Mouse (Mus musculus) frontal cortex, postnatal 14 days (tissue): Measurements from ENCODE around the gene Ltbp4.

Source experiments
- DNase-seq, 2 experiments: peaks; one replicate each; pipeline ENCODE4 v3.0.0; 2022; ENCODE audit warnings: low spot score in 2 of 2

The Ltbp4 gene

DNA sequence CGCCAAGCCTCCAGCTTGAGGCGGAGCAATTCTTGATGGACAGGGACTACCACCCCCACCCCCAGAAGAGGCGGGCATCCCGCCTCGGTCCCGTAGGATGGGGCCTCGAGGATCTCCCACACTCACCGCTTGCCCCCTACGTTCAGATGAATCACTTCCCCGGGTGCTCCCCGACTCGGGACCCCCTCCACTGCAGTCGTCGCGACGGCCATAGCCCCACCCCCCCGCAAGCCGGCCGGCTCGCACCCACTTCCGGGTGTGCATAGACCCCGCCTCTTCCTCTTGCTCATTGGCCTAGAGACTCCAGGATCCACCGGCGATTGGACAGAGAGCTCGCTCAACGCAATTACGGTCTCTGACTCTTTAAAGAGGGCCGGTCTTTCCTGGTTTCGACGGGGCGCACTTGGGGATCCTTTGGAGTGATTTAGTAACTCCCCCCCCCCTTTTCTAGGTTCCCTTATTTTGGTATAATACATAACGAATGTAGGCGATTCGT lies 18.3 kb upstream of the Ltbp4 start, which contains the start of gene Shkbp1:
TSS of gene Shkbp1 (minus strand) at position 275 of the 496 bp plus-strand sequence.
- peak; percentile 74 to 80 for DNase-seq

DNA sequence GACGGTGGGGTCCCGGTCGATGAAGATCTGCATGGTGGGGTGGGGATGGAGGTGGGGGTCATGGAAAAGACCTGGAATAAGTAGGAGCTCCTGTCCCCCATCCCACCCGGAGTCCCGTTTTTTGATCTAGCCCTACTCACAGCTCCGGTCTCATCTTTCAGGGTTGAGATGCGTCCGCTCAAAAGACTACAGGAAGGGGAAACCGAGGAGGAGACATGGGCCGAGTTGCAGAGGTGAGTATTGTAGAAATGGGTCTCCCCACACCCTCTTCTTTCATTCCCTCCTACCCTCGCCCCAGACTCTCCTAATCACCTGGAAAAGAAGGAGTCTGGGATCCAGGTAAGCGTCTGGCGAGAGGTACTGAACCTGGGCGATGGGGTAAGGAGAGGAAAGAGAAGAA lies 17.8 kb upstream of the Ltbp4 start:
- peak in 1 of 2 experiments; percentile 7 for DNase-seq

DNA sequence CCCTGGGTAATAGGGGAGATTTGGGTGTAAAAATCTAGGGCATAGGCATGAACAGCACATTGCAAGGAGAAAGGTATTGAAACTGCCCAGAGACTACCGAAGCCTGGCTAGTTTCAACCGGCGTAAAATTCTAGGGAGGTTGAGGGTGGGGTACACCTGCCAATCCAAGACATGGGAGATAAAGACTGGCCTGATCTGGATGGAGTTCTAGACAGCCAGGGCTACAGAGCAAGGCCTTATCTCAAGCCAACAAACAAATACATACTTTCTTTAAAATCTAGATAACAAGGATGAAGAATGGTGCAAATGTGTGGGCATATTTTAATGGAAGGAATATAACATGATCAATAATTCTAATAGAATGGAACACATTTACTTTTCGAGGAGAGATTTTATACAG lies 17.3 kb upstream of the Ltbp4 start:
- DNase-seq, result no peak

- DNase-seq, result no peak
Observed at GRCm38 (mm10) chr7:27354144-27354543, 16.7 kb upstream of the Ltbp4 start.

DNA sequence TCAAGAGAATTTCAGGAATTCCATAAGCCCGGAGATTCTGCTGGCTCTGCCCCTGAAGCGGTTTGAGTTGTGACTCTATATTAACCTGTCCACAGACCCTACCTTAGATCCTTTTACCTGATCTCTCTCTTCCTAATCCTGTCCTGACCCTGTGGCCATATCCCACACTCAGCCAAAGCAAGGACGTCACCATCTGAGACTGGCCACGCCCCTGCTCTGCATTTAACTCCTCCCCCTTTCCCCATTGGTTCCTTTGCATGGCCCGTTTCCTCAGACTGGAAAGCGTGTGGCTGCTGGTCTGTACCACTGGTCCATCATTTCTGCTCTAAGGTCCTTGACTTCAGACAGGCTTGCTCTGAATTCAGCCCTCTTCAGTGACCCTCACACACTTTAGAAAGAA lies 8.0 kb upstream of the Ltbp4 start:
- no peak for DNase-seq

DNA sequence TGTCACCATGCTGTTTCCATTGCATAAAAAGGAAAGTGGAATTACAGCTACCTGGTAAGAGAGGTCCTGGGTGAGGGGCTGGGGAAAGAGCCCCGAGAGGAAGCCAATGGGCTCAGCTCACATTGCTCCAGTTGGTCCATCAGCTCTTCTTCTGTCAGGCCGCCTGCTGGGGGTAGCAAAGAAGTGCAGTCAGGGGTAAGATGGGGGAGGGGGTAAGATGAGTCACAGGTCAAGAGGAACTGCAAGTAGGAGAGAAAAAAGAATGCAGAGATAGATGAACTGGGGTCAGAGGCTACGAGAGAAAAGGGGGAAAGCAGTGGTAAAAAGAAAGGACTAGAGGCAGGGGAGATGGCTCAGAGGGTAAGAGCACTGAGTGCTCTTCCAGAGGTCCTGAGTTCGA lies 5.1 kb upstream of the Ltbp4 start:
- no peak for DNase-seq

DNA sequence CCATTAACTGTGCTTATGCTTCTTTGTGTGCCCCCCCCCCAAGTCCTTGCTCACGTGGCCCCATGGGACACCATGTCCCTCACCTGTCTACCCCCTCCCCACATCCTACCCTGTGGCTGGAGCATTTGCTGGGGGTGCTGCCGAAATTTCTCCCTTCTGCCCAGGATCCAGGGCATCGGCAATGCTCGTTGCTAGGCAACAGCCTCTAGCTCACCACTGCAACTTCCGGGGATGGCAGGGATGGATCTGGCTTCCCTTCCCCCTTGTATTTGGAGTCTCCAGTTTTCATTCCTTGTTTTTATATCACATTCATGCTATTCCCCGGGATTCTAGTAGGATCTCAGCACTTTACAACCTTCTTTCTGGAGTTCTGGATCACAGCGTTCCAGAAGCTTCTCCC lies 2.0 kb upstream of the Ltbp4 start:
- DNase-seq, result peak in 1 of 2 experiments; percentile 44

DNA sequence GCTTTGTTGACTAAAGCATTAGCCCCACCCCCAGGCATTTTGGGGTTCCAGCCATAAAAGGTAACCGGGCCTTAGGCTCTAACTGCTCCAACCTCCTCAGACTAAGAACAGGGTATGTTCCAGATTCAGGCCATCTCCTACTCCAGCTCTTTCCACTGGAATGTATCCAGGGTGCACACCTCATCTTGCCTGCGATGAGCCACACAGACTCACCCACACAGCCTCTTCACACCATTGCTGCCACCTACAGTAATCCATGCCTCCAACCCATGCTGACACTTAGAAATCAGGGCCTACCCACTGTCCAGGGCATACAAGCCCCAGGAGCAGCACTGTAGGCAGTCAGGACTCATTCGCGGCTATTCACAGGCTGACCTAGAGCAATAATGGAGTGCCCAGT lies 1.6 kb upstream of the Ltbp4 start:
- no peak for DNase-seq

GRCm38 (mm10) chr7:27335928-27336823 lies 1.3 kb downstream of the Ltbp4 start:
- DNase-seq, result peak; percentile 76 to 92

DNA sequence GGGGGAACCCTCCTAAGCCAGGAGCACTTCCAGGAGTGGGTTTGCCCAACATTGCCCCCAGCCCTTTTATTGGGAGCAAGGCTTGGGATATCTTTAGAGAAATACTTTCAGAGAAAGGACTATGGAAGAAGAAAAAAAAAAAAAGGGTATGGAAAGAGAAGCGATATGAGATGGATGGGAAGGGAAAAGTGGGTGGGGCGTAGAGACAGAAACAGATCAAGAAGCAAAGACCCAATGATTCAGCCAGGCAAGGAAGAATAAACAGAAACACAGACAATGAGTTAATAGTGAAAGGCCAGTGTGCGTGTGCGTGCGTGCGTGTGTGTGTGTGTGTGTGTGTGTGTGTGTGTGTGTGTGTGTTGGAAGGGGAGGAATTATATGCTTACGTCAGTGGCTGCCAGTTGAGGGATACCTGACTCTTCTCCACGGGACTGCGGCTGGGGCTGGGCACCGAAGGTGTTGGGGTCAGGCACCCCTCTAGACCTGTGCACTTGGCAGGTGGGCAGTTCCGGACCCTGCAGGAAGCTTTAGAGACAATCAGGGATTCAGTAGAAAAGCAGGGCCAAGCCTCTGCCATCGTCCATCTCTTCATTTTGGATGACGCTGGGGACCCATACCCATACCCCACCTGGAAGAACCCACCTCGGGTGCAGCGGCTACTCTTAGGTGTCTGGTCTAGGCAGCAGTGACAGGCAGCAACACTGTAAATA lies 2.3 kb downstream of the Ltbp4 start:
- DNase-seq, result no peak

GRCm38 (mm10) chr7:27334405-27334911 lies 3.0 kb downstream of the Ltbp4 start:
- DNase-seq, result no peak

GRCm38 (mm10) chr7:27333316-27333941 lies 4.1 kb downstream of the Ltbp4 start:
- no peak for DNase-seq

DNA sequence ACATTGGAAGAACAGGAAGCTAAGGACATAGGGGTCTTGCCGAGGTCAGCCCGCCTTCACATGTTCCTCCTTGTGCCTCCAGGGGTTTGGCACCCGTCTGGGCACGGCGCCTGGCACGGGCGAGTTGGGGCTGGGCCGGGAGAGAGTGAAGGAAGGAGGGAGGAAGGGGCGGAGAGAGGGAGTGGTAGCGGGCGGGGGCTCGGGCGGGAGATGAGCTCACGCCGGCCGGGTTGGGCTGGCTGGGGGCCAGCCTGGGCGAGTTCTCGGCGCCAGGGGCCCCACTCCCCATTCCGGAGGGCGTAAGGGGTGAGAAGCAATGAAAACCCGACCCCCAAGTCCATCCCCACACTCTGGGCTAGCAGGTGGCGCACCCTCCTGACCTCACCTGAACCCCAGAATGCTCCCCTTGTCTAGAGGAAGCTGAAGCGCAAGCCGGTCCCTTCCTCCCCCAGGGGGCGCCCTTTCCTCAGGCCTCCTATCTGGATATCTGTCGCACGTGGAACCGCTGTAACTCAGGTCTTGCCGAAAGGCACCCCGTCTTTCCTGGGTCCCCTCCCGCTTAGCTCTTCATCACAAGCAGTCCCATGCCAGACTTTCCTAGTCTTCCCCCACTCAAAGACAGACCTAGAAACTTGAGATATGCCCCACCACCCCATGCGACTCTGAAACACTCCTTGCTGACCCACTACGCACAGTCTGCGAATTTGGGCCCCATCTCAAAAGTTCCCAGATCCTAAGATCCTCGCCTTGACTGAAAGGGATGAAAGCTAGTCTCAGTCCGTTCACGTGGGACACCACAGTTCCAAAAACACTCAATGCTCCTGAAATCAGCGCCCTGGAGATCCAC lies 4.9 kb downstream of the Ltbp4 start:
- DNase-seq, result peak; percentile 70 to 73

- DNase-seq, result no peak
Observed at GRCm38 (mm10) chr7:27331854-27332253, 5.6 kb downstream of the Ltbp4 start.

DNA sequence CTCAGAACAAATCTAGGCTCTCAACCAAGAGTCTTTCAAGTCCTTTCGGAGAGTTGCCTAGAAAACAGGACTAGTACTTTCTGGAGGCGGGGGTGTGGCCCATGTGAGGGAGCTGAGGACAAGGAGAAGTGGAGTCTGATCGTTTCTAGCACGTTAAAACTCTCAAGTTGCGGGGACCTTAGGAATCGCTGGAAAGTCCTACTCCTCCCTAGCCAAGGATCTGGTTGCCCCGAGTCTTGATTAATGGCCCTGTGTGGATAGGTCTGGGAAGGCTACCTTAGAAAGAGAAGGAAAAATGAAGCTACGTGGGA lies 6.0 kb downstream of the Ltbp4 start:
- no peak for DNase-seq

DNA sequence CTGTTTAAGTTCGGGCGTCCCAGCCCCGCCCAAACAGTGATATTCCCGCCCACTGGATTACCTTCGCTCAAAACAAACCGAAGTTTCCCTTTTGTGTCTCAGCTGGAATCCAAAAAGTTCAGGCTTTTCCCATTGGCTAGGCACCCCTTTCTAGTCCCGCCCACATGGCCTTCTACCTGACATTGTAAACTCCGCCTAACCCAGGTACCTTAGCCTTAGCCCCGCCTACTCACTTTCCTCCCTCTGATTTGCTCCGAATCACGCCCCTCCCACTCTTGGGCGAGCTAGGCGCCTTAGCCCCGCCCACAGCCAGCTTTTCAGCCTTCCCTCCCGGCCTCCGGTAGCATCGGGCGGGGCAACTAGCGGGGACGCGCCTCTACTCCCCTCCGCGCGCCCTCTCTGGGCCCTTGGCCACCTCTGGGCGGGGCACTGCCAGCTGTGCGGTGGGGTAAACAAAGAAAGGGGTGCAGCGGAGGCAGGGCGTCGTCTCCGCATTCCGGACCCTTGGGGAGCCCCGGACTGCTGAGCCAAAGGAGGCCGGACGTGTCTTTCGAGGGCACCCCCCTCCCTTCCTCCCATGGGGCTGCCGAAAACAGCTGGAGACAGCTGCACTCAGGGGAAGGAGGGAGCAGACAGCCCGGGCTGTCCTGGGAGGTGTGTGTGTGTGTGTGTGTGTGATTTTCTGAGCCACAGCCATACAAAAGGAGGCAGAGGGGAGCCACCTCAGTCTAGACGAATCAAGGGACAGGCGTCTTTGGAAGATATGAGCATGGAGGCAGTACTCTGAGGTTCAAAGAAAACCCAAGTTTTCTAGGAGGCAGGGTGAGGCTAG lies 6.6 kb downstream of the Ltbp4 start:
- DNase-seq, result peak in 1 of 2 experiments; percentile 63

DNA sequence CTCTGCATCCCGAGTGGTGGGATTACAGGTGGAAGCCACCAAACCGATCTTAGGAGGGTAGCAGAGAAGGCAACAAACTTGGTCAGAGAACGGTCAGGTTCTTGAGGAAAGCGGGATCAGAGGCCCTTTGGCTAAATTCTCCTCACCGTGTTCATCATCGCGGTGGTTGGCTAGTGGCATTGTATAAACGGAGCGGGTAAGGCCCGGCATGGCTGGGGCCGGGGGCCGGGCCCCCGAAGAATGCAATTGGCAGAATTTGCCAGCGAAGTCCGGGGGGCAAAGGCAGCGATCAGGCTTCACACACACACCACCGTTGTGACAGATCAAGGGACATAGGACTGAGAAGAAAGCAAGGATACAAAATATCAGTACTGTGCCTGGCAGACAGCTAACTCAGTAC lies 7.5 kb downstream of the Ltbp4 start:
- no peak for DNase-seq

GRCm38 (mm10) chr7:27329326-27329947 lies 8.1 kb downstream of the Ltbp4 start:
- DNase-seq, result peak in 1 of 2 experiments; percentile 76

DNA sequence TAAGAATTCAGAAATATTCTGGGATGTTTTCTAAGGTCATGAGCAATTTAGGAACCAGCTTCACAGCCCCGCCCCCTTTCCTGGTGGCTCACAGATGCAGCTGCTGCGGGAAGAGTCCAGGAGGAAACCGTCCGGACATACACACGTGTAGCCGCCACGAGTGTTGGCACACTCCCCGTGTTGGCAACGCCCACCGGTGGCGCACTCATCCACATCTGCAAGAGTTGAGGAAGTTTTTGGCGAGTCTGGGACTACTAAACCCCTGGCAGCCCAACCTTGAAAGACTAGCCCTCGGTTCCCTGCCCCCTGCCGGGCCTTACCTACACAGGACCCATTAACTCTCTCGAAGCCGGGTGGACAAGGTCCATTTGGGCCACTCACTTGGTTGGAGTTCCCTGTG lies 8.8 kb downstream of the Ltbp4 start:
- DNase-seq, result no peak

DNA sequence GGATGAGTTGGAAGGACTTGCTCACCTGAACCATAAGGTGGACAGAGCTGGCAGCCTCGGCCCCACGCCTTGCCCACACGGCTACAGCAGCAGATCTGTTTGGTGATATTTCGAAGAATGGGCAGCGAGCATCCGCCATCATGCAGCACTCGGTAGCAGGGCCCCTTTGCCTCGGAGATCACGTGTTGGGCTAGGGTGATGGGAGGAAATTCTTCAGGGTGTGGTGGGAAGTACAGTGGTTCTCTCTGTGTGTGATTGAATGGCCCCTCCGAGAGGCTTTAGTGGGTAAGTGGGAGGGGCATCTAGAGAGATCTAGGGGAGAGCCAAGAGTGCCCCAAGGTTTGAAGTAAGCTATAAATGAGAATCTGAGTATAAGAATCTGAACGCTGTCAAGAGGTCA lies 9.3 kb downstream of the Ltbp4 start:
- no peak for DNase-seq
